Comparison of ENCODE assay signal across 25 mouse cellular contexts in the genomic region with DNA sequence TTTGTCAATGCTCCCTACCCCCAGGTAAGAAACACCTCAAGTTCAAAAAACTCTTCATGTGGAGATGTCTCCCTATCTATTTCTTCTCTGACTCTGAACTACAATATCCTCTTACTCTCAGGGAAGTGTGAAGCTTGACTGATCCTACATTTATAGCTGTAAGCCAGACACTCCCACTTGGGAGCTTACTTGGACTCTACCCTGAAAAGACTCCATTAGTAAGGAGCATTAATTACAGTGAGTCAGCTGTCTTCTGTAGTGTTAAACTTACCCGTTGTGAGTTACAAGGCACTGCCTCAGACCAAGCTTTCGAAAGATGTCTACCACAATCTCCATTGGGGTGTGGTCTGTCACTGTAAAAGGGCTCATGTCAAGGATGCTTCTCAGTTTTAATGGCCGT. TPM values are rescaled to one million over a fixed set of nuclear protein-coding genes. Genes with fewer than 3 reads are reported as not detected.
DNase-seq lines count a peak whose midpoint lies in the region; ATAC-seq and TF ChIP-seq lines count a peak whose summit lies in the region.
"Had no signal": no experiment of that assay in that cellular context is flagged by ENCODE, and none has a peak within 500 bp of the region (broad histone marks: within the 10 kb centered on the region; RNA-seq: fewer than 3 reads in every experiment).

No protein-coding gene starts in this region.

- no peak overlapping the region for H3K9ac ChIP-seq in kidney, embryonic 14.5 days (ENCODE audit: low read depth, low read length)
- H3K9ac ChIP-seq in kidney, postnatal 0 days (ENCODE audit: low read depth, low read length): no peak overlapping the region
- H3K9ac ChIP-seq in intestine, postnatal 0 days (ENCODE audit: low read depth, low read length): no peak overlapping the region
- H3K9ac ChIP-seq: embryonic facial prominence, embryonic 13.5 days; forebrain, embryonic 13.5 days; hindbrain, embryonic 12.5 days; hindbrain, embryonic 15.5 days had no signal

- no peak for DNase-seq in kidney, postnatal 10 days
- DNase-seq in kidney, postnatal 0 days (ENCODE audit: low spot score): peak; percentile 74
- DNase-seq in kidney, adult 11 months: no peak
- DNase-seq in spleen, postnatal 4 days (ENCODE audit: low spot score in 2 of 2): no peak
- DNase-seq in layer of hippocampus, adult 2 months (ENCODE audit: low spot score in 2 of 2): no peak
- DNase-seq: adrenal gland, adult 2 months; adrenal gland, postnatal 14 days; B cell, adult 2 months; cerebellum, adult 11 months; cerebellum, adult 2 months; cerebellum, adult 9-11 months; cerebellum, postnatal 25 days; gastrocnemius, postnatal 10 days; heart, adult 11 months had no signal

- WGBS in kidney, embryonic 14.5 days: 53% methylated on average over 3 of the region's 3 CpGs
- WGBS in kidney, postnatal 0 days: 48% methylated on average over 3 of the region's 3 CpGs
- 50% methylated on average over 3 of the region's 3 CpGs for WGBS in intestine, postnatal 0 days

- no peak for TF ChIP-seq CTCF in kidney, postnatal 0 days (IDR thresholded peaks at IDR 0.05; ENCODE audit: low read depth)
- TF ChIP-seq CTCF in intestine, postnatal 0 days (IDR thresholded peaks at IDR 0.05; ENCODE audit: low read depth): no peak
- TF ChIP-seq CTCF in layer of hippocampus, adult 2 months (conservative IDR thresholded peaks at IDR 0.05): no peak

- H3K4me2 ChIP-seq in kidney, embryonic 14.5 days (replicated peaks; ENCODE audit: low read depth, low read length): no peak overlapping the region
- no peak overlapping the region for H3K4me2 ChIP-seq in kidney, postnatal 0 days (ENCODE audit: low read length)
- no peak overlapping the region for H3K4me2 ChIP-seq in intestine, postnatal 0 days (replicated peaks; ENCODE audit: low read depth)
- H3K4me2 ChIP-seq: embryonic facial prominence, embryonic 13.5 days; forebrain, embryonic 13.5 days; heart, embryonic 11.5 days; hindbrain, embryonic 12.5 days; hindbrain, embryonic 15.5 days had no signal

- H3K4me3 ChIP-seq in kidney, embryonic 14.5 days (ENCODE audit: low read length): no peak overlapping the region
- H3K4me3 ChIP-seq in kidney, postnatal 0 days (replicated peaks; ENCODE audit: low read depth, low read length): no peak overlapping the region
- no peak overlapping the region for H3K4me3 ChIP-seq in intestine, postnatal 0 days (ENCODE audit: low read depth, low read length)
- no peak overlapping the region for H3K4me3 ChIP-seq in layer of hippocampus, adult 2 months
- H3K4me3 ChIP-seq: embryonic facial prominence, embryonic 13.5 days; forebrain, embryonic 10.5 days; forebrain, embryonic 13.5 days; hindbrain, embryonic 12.5 days; hindbrain, embryonic 15.5 days had no signal

- peak; percentile 66; the same call in 1 of the 2 replicates for ATAC-seq in kidney, embryonic 14.5 days (ENCODE audit: low FRiP score, low TSS enrichment)
- ATAC-seq in kidney, postnatal 0 days (replicated peaks; ENCODE audit: low FRiP score, low read depth): peak; percentile 77
- ATAC-seq in intestine, postnatal 0 days: peak; percentile 95
- ATAC-seq: forebrain, embryonic 13.5 days; forebrain, embryonic 16.5 days had no signal

- no peaks in the 10 kb centered on the region for H3K36me3 ChIP-seq in kidney, embryonic 14.5 days (ENCODE audit: control insufficient read depth, insufficient read depth, low read length)
- H3K36me3 ChIP-seq in kidney, postnatal 0 days (ENCODE audit: insufficient read depth, low read length): no peaks in the 10 kb centered on the region
- H3K36me3 ChIP-seq in intestine, postnatal 0 days (ENCODE audit: control insufficient read depth, insufficient read depth): no peaks in the 10 kb centered on the region

- 0 out of 2 replicates have a peak, but pooled peaks cover 3% of the 10 kb centered on the region for H3K4me1 ChIP-seq in kidney, embryonic 14.5 days (ENCODE audit: control insufficient read depth, insufficient read depth, low read length)
- H3K4me1 ChIP-seq in kidney, postnatal 0 days (replicated peaks; ENCODE audit: insufficient read depth, low read length): no peaks in the 10 kb centered on the region
- H3K4me1 ChIP-seq in intestine, postnatal 0 days (replicated peaks; ENCODE audit: control insufficient read depth, insufficient read depth, low read length): no peaks in the 10 kb centered on the region
- H3K4me1 ChIP-seq: forebrain, embryonic 10.5 days; forebrain, embryonic 13.5 days; hindbrain, embryonic 12.5 days; hindbrain, embryonic 15.5 days had no signal

- H3K27ac ChIP-seq in kidney, embryonic 14.5 days (ENCODE audit: low read depth, low read length): no peak overlapping the region
- no peak overlapping the region for H3K27ac ChIP-seq in kidney, postnatal 0 days
- no peak overlapping the region for H3K27ac ChIP-seq in intestine, postnatal 0 days (ENCODE audit: low read depth, low read length)
- H3K27ac ChIP-seq in layer of hippocampus, adult 2 months: no peak overlapping the region
- H3K27ac ChIP-seq: embryonic facial prominence, embryonic 13.5 days; forebrain, embryonic 10.5 days; forebrain, embryonic 13.5 days; hindbrain, embryonic 12.5 days; hindbrain, embryonic 15.5 days had no signal

- H3K9me3 ChIP-seq in kidney, embryonic 14.5 days (ENCODE audit: control insufficient read depth, low read length): no peaks in the 10 kb centered on the region
- H3K9me3 ChIP-seq in kidney, postnatal 0 days (replicated peaks; ENCODE audit: low read length): no peaks in the 10 kb centered on the region
- no peaks in the 10 kb centered on the region for H3K9me3 ChIP-seq in intestine, postnatal 0 days (ENCODE audit: control insufficient read depth)
- H3K9me3 ChIP-seq: embryonic facial prominence, embryonic 13.5 days; forebrain, embryonic 10.5 days; forebrain, embryonic 13.5 days; G1E; hindbrain, embryonic 12.5 days; hindbrain, embryonic 15.5 days had no signal

- no peaks in the 10 kb centered on the region for H3K27me3 ChIP-seq in kidney, embryonic 14.5 days (ENCODE audit: control insufficient read depth, insufficient read depth, low read length)
- no peaks in the 10 kb centered on the region for H3K27me3 ChIP-seq in kidney, postnatal 0 days (ENCODE audit: insufficient read depth, low read length)
- H3K27me3 ChIP-seq in intestine, postnatal 0 days (replicated peaks; ENCODE audit: control insufficient read depth, insufficient read depth, low read length): no peaks in the 10 kb centered on the region
- H3K27me3 ChIP-seq: CH12.LX; embryonic facial prominence, embryonic 13.5 days; forebrain, embryonic 13.5 days; hindbrain, embryonic 12.5 days; hindbrain, embryonic 15.5 days had no signal

RNA-seq across cellular contexts. Expression of gene Hpf1, which starts 28.9 kb away (rescaled TPM):
- polyA plus RNA-seq in kidney, embryonic 14.5 days (2014; fragmentation: Nextera tagmentation; extraction: Ambion mirVana): 102 and 126 TPM in 2 replicates
- polyA plus RNA-seq in kidney, postnatal 0 days (2015; fragmentation: Nextera tagmentation; extraction: Ambion mirVana): 88.4 and 104 TPM in 2 replicates
- 42.4 and 42.8 TPM in 2 replicates for polyA plus RNA-seq in intestine, postnatal 0 days (2015; fragmentation: Nextera tagmentation; extraction: Ambion mirVana)
- 10 to 100 TPM; 51.8 to 52.4 TPM for total RNA-seq in layer of hippocampus, adult 2 months (2021)
